Mouse (Mus musculus) gastrocnemius, postnatal 10 days (tissue): ENCODE data around the gene Pomc. TPM values are rescaled to one million over a fixed set of nuclear protein-coding genes. Genes with fewer than 3 reads are reported as not detected.
"Not testable (repeated sequence)": the region's sequence is repeated elsewhere in the genome, so short reads cannot be mapped to it uniquely, and the experiment has no call there.

ENCODE experiments used
- DNase-seq: peaks from one replicate; pipeline ENCODE4 v3.0.0; 2021; ENCODE audit warnings: mixed read lengths
- total RNA-seq, 2 experiments: library from RNA; stranded (reverse); gene quantifications; 2 replicates each; pipeline ENCODE4 v1.2.3; 2021

The Pomc gene
- total RNA-seq, 2 experiments from 2014 or later, result 0.49 to 0.54 TPM

GRCm38 (mm10) chr12:3968380-3968779 lies 13.6 kb downstream of the Pomc start:
- DNase-seq, result no peak

GRCm38 (mm10) chr12:3973169-3973568 lies 18.4 kb downstream of the Pomc start:
- DNase-seq, result not testable (repeated sequence)

- DNase-seq, result no peak
Observed at GRCm38 (mm10) chr12:3980991-3981349, 26.2 kb downstream of the Pomc start.

- peak; percentile 72 for DNase-seq
Observed at GRCm38 (mm10) chr12:3981350-3982131, 26.8 kb downstream of the Pomc start.

- DNase-seq, result no peak
Observed at GRCm38 (mm10) chr12:3982257-3982656, 27.5 kb downstream of the Pomc start.

- peak; percentile 85 for DNase-seq
Observed at GRCm38 (mm10) chr12:3983736-3984135, 29.0 kb downstream of the Pomc start.

GRCm38 (mm10) chr12:3984446-3984845 lies 29.7 kb downstream of the Pomc start:
- DNase-seq, result no peak

GRCm38 (mm10) chr12:3989943-3990342 lies 35.2 kb downstream of the Pomc start:
- no peak for DNase-seq

- no peak for DNase-seq
Observed at GRCm38 (mm10) chr12:3991047-3991446, 36.3 kb downstream of the Pomc start.

- no peak for DNase-seq
Observed at GRCm38 (mm10) chr12:3996749-3997148, 42.0 kb downstream of the Pomc start.

- DNase-seq, result no peak
Observed at GRCm38 (mm10) chr12:4000406-4000805, 45.7 kb downstream of the Pomc start.

- no peak for DNase-seq
Observed at GRCm38 (mm10) chr12:4004648-4005047, 49.9 kb downstream of the Pomc start.

- DNase-seq, result no peak
Observed at GRCm38 (mm10) chr12:4006079-4006478, 51.3 kb downstream of the Pomc start.

GRCm38 (mm10) chr12:4007181-4007580 lies 52.4 kb downstream of the Pomc start:
- peak; percentile 55 for DNase-seq

- DNase-seq, result no peak
Observed at GRCm38 (mm10) chr12:4007766-4008165, 53.0 kb downstream of the Pomc start.

- DNase-seq, result no peak
Observed at GRCm38 (mm10) chr12:4008731-4009130, 54.0 kb downstream of the Pomc start.

Other genes starting within 250 kb of the Pomc start
- gene Dnmt3a, start 148.9 kb upstream of the Pomc start, total RNA-seq, result 100 to 1,000 TPM; 154 to 172 TPM
- 1 to 10 TPM; 5.8 to 7.2 TPM for gene Efr3b, start 84.0 kb downstream of the Pomc start, total RNA-seq
- 10 to 100 TPM; 10.3 to 11.5 TPM for gene Dnajc27, start 127.6 kb downstream of the Pomc start, total RNA-seq
- gene Adcy3, start 178.2 kb downstream of the Pomc start, total RNA-seq, result 1 to 10 TPM; 4.1 to 8.5 TPM